Mouse (Mus musculus) CD4-positive, CD25-positive, alpha-beta regulatory T cell, adult 2 months (primary cell): ENCODE measurements around the gene Olfr620.

Experiments used
- DNase-seq: peaks from one replicate; pipeline ENCODE4 v3.0.0-alpha.2; 2012; ENCODE audit warnings: low read depth, low spot score

The Olfr620 gene

DNA sequence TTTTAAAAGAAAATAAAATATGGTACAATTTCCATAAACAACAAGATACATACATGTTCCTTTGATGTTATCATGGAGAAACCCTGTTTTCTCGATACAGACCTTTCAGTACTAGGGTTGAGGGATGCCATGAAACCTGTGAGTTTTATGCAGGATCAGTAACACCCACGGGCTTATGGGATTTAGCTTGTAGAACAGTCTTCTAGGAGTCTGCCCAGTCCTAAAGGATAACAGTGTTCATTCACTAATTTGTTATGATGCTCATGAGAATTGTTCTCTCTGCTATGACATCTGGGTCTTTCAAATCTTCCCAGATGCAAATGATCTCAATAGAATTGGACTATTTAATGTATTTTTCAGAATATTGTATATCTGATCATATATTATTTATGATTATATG is at the start of gene Olfr620:
Olfr620 (minus strand) TSS at position 101 of the 400 bp plus-strand sequence.
- DNase-seq = no peak

DNA sequence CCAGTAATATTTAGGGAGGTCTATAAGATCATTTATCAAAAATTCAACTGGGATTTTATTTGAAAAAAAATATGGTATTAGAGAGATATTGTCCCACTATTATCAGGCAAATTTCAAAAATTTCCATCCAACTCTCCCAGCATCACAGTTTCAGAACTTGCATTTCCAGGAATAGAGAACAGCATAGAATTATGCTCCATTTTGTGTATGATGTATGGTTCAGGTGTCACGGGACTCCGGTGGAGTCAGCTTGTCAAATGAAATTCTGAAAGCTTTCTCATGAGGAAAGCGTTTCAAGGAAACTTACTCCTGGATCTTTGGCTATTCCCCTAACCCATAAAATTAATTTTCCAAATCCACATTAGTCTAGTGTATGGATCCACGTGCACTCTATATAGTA is 31.7 kb upstream of the Olfr620 start:
- DNase-seq = no peak

DNA sequence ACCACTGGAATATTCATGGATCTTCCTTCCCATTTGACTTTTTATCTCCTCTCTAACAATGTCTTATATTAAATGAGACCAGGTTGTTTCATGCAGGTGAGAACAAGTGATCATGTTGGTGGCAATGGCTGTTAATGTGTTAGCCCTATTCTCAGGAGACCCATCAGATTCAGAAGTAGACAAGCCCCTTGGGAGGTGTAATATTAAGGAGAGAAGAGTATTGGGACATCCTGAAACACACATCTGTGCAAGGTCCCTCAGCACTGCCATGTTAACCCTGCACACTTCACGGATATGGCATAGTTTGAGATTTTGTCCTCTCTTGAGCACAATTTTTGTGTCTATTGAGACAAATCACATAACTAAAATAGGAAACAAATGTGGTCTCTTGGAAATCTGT is 30.3 kb upstream of the Olfr620 start, which contains the start of gene Olfr622:
Olfr622 (minus strand) TSS at position 101 of the 400 bp plus-strand sequence.
- no peak for DNase-seq

DNA sequence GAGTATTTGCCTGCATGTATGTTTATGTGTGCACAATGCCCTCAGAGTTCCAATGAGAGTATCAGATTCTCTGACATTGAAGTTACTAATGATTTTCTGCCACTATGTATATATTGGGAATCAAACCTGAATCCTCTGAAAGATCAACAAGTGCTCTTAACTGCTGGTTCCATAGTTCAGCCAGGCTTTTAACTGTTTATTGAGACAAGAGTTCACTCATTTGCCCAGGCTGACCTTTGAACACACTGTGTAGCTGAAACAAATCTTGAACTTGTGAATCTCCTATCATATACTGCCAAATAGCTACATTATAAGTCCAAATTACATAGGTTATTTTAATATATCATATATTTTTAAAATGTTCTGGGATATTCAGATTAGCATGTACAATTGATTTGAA is 24.5 kb upstream of the Olfr620 start:
- DNase-seq = no peak

DNA sequence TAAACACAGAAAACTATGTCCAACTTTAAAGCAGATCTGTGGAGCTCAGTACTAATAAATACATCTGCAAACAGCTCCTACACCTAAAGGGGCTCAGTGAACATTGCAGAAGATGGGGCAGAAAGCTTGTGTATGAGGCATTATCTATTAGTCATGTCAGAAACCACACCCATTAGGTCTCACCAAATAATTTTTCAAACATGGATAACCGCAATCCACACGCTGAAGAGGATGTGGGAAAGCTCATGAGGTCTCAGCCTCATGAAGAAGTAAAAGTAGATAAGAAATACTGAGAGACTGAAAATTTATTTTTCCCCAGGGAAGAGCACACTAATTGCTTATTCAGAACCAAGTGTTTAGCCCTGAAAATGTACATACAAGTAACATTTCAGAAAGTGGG is 4.9 kb downstream of the Olfr620 start:
- no peak for DNase-seq

DNA sequence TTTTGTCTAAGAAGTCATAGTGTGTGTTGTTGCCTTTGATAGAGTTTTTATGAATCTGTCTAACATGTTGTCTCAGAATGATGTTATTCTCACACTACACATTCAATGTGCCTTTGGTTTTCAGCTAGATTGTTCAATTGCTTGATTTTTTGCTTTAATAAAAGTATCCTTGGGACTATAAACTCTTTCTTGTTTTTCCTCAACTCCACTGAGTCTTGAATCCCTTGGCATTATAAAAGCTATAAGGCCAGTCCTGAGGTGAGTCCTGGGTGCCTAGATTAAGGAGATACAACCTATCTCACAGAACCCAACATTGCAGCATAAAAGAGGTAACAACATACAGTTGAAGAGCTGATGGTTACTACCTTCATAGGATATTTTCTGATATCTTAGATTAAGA is 12.1 kb downstream of the Olfr620 start, which contains the start of gene Olfr619:
Olfr619 (plus strand) TSS at position 301 of the 400 bp plus-strand sequence.
- no peak for DNase-seq

DNA sequence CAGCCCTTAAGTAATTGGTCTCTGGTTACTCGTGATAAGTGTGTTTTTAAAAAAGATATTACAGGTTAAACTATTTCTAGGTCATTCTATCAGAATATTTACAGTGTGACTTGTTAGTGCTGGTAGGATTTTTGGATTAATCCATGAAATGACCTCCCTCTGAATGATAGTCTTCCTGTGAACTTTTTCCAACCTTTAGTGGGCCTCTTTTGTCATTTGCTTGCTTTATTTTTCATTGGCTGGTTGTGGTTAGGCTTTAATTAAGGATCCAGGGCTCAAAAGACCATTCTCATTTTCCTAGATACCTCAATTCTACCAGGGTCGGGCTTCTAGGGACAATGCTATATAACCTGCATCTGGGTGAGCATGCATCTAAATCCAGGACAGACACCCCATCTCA is 22.5 kb downstream of the Olfr620 start, which contains the start of gene Olfr618:
Olfr618 (plus strand) TSS at position 301 of the 400 bp plus-strand sequence.
- DNase-seq = no peak

DNA sequence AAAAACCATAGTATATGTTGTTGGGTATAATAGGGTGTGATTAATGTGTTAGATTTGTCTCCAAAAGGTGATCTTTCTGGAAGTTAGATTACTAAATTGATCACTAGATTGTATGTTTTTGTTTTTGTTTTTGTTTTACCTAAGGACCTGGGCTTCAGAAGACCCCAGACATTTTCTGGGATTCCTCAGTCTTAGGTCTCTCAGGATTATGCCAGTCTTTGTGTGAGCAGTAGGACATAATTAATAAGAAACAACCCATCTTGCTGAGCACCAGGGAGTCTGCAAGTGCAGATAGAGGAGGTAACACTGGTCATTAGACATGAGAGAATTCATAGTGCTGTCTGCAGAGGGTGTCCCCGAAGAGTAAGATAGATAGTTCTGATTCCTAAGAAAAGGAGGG is 39.6 kb downstream of the Olfr620 start, which contains the start of gene Olfr617:
Olfr617 (plus strand) TSS at position 301 of the 400 bp plus-strand sequence.
- DNase-seq = no peak

DNA sequence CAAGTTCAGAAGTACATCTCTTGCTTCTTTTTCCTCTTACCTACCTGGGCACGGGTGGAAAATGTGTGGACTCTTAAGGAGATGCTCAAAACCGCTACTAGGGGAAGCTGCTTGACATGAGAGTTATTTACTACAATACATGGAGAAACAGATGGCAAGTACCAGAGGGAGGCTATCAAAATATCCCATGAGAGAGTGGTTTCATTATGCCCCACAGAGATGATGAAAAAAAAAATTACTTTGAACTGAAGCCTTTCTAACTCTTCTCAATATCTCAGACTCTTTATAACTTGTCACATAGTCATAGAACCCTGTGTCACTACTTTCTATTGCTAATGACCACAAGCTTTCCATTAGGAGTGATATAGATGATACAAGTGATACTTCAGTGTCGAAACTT is 43.3 kb downstream of the Olfr620 start, which contains the start of gene Olfr616:
Olfr616 (minus strand) TSS at position 101 of the 400 bp plus-strand sequence.
- DNase-seq = no peak

DNA sequence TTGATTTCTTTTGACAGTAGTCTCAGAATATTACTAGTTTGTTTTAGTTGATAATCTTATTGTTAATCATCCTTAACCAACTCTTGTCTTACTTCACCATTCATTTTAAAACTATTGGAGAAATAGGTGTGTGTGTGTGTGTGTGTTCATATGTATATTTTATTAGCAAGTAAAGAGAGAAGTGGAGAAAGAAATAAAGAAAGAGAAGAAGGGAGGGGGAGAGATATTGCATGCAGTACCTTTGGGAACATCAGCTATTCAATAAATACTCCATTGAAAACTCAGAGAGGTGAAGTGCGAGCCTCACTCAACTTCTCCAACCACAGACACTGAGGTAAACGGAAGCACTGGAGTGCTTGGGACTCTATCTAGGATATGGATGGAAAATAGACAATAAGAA is 56.6 kb downstream of the Olfr620 start, which contains the start of gene Olfr615:
Olfr615 (plus strand) TSS at position 301 of the 400 bp plus-strand sequence.
- DNase-seq = no peak
